Mouse (Mus musculus) thymus, postnatal 25 days (tissue): ENCODE measurements at regions not wholly inside any gene's neighbourhood (a gene's known extent, or its start where the extent isn't known, plus 50 kb on each side); places are given as distances from the start of the nearest gene placed in this dataset.

Experiments
- DNase-seq: peaks from one replicate; pipeline ENCODE4 v3.0.0; 2022

DNA sequence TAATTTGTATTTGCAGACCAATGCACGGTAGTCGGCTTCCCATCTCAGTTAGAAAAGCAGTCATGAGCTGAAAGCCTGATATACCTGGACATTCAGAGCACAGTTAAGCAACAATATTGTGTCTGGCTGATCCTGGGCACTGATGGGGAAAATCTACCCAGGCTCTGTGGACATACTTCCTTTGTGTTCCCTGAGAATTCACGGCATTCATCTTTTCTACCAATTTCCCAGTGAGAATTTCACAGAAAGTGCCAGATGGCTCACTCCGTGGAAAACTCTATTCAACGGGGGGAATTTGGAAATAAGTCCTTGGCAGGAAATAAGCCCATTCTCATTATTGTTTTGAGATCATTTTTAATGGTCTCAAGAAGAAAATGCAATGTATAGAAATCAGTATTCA, 484.6 kb upstream of the Chrm3 start:
- no peak for DNase-seq

DNA sequence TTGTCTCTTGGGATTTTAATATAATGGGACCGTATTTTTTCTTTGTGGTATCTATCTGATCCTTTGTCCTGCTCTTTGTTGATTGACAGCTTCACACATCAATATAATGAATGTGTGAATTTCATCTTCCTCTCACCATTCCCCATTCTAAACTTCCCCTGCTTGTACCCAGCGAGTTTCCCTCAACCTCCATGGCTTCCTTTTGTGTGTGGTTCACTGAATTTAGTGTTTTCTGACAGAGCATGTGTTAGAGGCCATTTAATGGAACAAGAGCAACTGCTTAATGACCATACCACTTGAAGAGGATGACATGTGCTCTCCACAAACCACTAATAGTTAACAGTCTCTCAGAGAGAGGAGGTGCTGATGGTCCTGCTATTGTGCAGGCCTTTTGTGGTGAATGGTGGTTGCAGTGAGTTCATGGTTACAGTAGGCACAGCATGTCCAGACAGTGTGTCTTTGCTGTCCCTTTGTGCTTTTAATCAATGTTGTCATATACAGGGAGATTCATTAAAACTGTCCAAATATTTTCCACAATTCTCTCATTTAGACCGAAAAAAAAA, 438.8 kb upstream of the Chrm3 start:
- DNase-seq = no peak
